8 mouse cellular contexts compared by ENCODE assay signal in the genomic region with DNA sequence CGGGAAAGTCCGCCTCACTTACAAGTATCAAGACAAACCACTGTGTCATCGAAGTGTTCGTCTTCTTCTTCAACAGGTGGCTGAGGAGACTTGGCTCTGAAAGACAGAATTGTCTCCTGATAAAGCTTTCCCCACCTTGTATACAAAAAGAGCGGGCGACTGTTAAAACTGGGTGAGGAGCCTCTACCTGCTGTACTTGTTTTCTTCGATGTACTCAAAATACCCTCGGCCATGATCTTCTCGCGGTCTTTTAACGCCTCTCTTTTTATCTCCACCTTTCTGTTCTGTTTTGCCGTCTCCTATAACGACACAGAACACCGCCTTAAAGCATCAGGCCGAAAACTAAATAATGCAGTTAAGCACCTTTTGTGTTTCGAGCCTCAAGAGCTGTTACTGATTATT. TPM values are rescaled to one million over a fixed set of nuclear protein-coding genes. Genes with fewer than 3 reads are reported as not detected.
DNase-seq lines count a peak whose midpoint lies in the region; ATAC-seq lines count a peak whose summit lies in the region.

No protein-coding gene starts in this region.

- H3K27ac ChIP-seq in kidney, embryonic 15.5 days = peak overlapping the region; percentile 100
- peak overlapping the region; percentile 100 for H3K27ac ChIP-seq in forebrain, embryonic 12.5 days
- peak overlapping the region; percentile 100 for H3K27ac ChIP-seq in liver, embryonic 13.5 days

- H3K4me3 ChIP-seq in kidney, embryonic 15.5 days (replicated peaks) = peak overlapping the region; percentile 100
- H3K4me3 ChIP-seq in forebrain, embryonic 12.5 days (replicated peaks) = peak overlapping the region; percentile 75
- peak overlapping the region; percentile 99 for H3K4me3 ChIP-seq in liver, embryonic 13.5 days (replicated peaks)

- no peaks in the 10 kb centered on the region for H3K9me3 ChIP-seq in kidney, embryonic 15.5 days (replicated peaks)
- H3K9me3 ChIP-seq in forebrain, embryonic 12.5 days = no peaks in the 10 kb centered on the region
- no peaks in the 10 kb centered on the region for H3K9me3 ChIP-seq in liver, embryonic 13.5 days (replicated peaks)

- ATAC-seq in kidney, embryonic 15.5 days (replicated peaks; ENCODE audit: low FRiP score) = no peak
- no peak for ATAC-seq in forebrain, embryonic 12.5 days (ENCODE audit: low FRiP score)
- no peak for ATAC-seq in liver, embryonic 13.5 days (ENCODE audit: low read depth)

- H3K9ac ChIP-seq in kidney, embryonic 15.5 days = peak overlapping the region; percentile 100
- H3K9ac ChIP-seq in forebrain, embryonic 12.5 days = peak overlapping the region; percentile 100
- peak overlapping the region; percentile 100 for H3K9ac ChIP-seq in liver, embryonic 13.5 days

- H3K36me3 ChIP-seq in kidney, embryonic 15.5 days = peaks cover 40% of the 10 kb centered on the region
- H3K36me3 ChIP-seq in forebrain, embryonic 12.5 days (replicated peaks) = peaks cover 40% of the 10 kb centered on the region
- H3K36me3 ChIP-seq in liver, embryonic 13.5 days = peaks cover 45% of the 10 kb centered on the region
- peaks cover 22% of the 10 kb centered on the region; the same call in 1 of the 2 replicates for H3K36me3 ChIP-seq in splenic B cell, adult 2 months (ENCODE audit: control insufficient read depth, insufficient read depth, low read length, poor library complexity, severe bottlenecking)

- peak overlapping the region; percentile 65 for H3K4me2 ChIP-seq in kidney, embryonic 15.5 days
- peak overlapping the region; percentile 74 for H3K4me2 ChIP-seq in forebrain, embryonic 12.5 days
- peak overlapping the region; percentile 76 for H3K4me2 ChIP-seq in liver, embryonic 13.5 days

- H3K4me1 ChIP-seq in kidney, embryonic 15.5 days = peaks cover 25% of the 10 kb centered on the region
- H3K4me1 ChIP-seq in forebrain, embryonic 12.5 days = peaks cover 31% of the 10 kb centered on the region
- H3K4me1 ChIP-seq in liver, embryonic 13.5 days (replicated peaks) = peaks cover 55% of the 10 kb centered on the region

- no peaks in the 10 kb centered on the region for H3K27me3 ChIP-seq in kidney, embryonic 15.5 days
- H3K27me3 ChIP-seq in forebrain, embryonic 12.5 days = no peaks in the 10 kb centered on the region
- H3K27me3 ChIP-seq in liver, embryonic 13.5 days = no peaks in the 10 kb centered on the region
- H3K27me3 ChIP-seq in splenic B cell, adult 2 months (ENCODE audit: control insufficient read depth, insufficient read depth, low read length, poor library complexity, severe bottlenecking) = no peaks in the 10 kb centered on the region

- DNase-seq in kidney, postnatal 10 days = no peak
- DNase-seq in MN1 (ENCODE audit: low spot score) = peak; percentile 70
- peak; percentile 27 for DNase-seq in liver, embryonic 13.5 days
- DNase-seq in splenic B cell, adult 2 months (ENCODE audit: low read depth, low spot score) = peak; percentile 55
- no peak for DNase-seq in gastrocnemius, postnatal 25 days
- DNase-seq in retina, embryonic 14.5 days (ENCODE audit: low spot score) = no peak

- WGBS in kidney, embryonic 15.5 days = under 1% methylated on average over 16 of the region's 16 CpGs
- WGBS in forebrain, embryonic 12.5 days = under 1% methylated on average over 16 of the region's 16 CpGs
- WGBS in liver, embryonic 13.5 days (ENCODE audit: insufficient replicate concordance) = under 1% methylated on average over 16 of the region's 16 CpGs

RNA-seq across cellular contexts. Expression of a gene that starts 1.7 kb away (rescaled TPM):
- 403 and 407 TPM in 2 replicates for polyA plus RNA-seq in kidney, embryonic 15.5 days (2015; fragmentation: Nextera tagmentation; extraction: Ambion mirVana)
- polyA plus RNA-seq in forebrain, embryonic 12.5 days (2016; fragmentation: Nextera tagmentation; extraction: Ambion mirVana) = 898 and 928 TPM in 2 replicates
- 177 and 260 TPM in 2 replicates for polyA plus RNA-seq in liver, embryonic 13.5 days (2015; fragmentation: Nextera tagmentation; extraction: Ambion mirVana)
- 100 to 1,000 TPM; 105 to 116 TPM for total RNA-seq in gastrocnemius, postnatal 25 days (2021)

RNA-seq across cellular contexts. Expression of a gene that starts 16.9 kb away (rescaled TPM):
- polyA plus RNA-seq in kidney, embryonic 15.5 days (2015; fragmentation: Nextera tagmentation; extraction: Ambion mirVana) = 139 and 149 TPM in 2 replicates
- 154 and 160 TPM in 2 replicates for polyA plus RNA-seq in forebrain, embryonic 12.5 days (2016; fragmentation: Nextera tagmentation; extraction: Ambion mirVana)
- 96.7 and 119 TPM in 2 replicates for polyA plus RNA-seq in liver, embryonic 13.5 days (2015; fragmentation: Nextera tagmentation; extraction: Ambion mirVana)
- 10 to 100 TPM; 30.1 to 32.9 TPM for total RNA-seq in gastrocnemius, postnatal 25 days (2021)

Comparison
In these comparisons a context has a peak if more than half of its experiments do, and no peak if none do; other contexts are left out.
1. DNase-seq: peak in MN1 (single experiment), liver, embryonic 13.5 days (single experiment) and splenic B cell, adult 2 months (single experiment); none in kidney, postnatal 10 days (single experiment), gastrocnemius, postnatal 25 days (single experiment) and retina, embryonic 14.5 days (single experiment).
2. Peak in every context shown above with its lines, with median percentiles within 50 percentile points of each other: H3K27ac ChIP-seq, H3K4me2 ChIP-seq, H3K4me3 ChIP-seq and H3K9ac ChIP-seq.